Mouse (Mus musculus): ENCODE results near the gene Tmem179b. TPM values are rescaled to one million over a fixed set of nuclear protein-coding genes. Genes with fewer than 3 reads are reported as not detected.

The Tmem179b gene
- polyA plus RNA-seq, 1 experiment from 2014 or later: 120 TPM

DNA sequence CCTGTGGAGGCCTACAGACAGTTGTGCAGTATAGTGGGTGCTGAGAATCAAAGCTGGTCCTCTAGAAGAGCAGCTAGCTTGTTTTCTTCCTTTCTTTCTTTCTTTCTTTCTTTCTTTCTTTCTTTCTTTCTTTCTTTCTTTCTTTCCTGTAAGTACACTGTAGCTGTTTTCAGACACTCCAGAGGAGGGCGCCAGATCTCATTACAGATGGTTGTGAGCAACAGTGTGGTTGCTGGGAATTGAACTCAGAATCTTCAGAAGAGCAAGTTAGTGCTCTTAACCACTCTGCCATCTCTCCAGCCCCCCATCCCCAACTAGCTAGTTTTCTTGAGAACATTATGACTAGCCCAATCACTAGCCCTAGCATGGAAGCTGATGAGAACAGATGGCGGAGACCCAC is 13.5 kb downstream of the Tmem179b start:
- no peak for ATAC-seq

GRCm38 (mm10) chr19:8758899-8759298 is 15.4 kb downstream of the Tmem179b start:
- WGBS: 74% methylated on average over 2 of the region's 2 CpGs
- ATAC-seq: no peak
- Histone ChIP-seq H3K9ac (ENCODE audit: low read depth, low read length) (no peak overlapping the region), H3K4me2 (ENCODE audit: low read depth, low read length) (no peak overlapping the region), H3K27ac (ENCODE audit: low read length) (no peak overlapping the region), H3K36me3 (ENCODE audit: control insufficient read depth, insufficient read depth, low read length) (peaks cover 9% of the 10 kb centered on the region; the same call in 1 of the 2 replicates), H3K9me3 (ENCODE audit: control insufficient read depth, low read length) (no peaks in the 10 kb centered on the region), H3K4me3 (ENCODE audit: low read length) (no peak overlapping the region), H3K4me1 (ENCODE audit: control insufficient read depth, insufficient read depth, low read length) (peaks cover 19% of the 10 kb centered on the region), H3K27me3 (replicated peaks; ENCODE audit: control insufficient read depth, insufficient read depth, low read length) (no peaks in the 10 kb centered on the region)

More for the DNA sequence above, 13.5 kb downstream of the Tmem179b start:
- no peak overlapping the region for H3K27ac ChIP-seq (ENCODE audit: low read length)
- H3K4me3 ChIP-seq (ENCODE audit: low read length): no peak overlapping the region
- 91% methylated on average over 2 of the region's 2 CpGs for WGBS
- H3K9me3 ChIP-seq (ENCODE audit: control insufficient read depth, low read length): no peaks in the 10 kb centered on the region
- peaks cover 15% of the 10 kb centered on the region for H3K4me1 ChIP-seq (ENCODE audit: control insufficient read depth, insufficient read depth, low read length)
- H3K36me3 ChIP-seq (ENCODE audit: control insufficient read depth, insufficient read depth, low read length): peaks cover 22% of the 10 kb centered on the region
- no peak overlapping the region for H3K9ac ChIP-seq (ENCODE audit: low read depth, low read length)
- H3K27me3 ChIP-seq (replicated peaks; ENCODE audit: control insufficient read depth, insufficient read depth, low read length): no peaks in the 10 kb centered on the region
- no peak overlapping the region for H3K4me2 ChIP-seq (ENCODE audit: low read depth, low read length)

DNA sequence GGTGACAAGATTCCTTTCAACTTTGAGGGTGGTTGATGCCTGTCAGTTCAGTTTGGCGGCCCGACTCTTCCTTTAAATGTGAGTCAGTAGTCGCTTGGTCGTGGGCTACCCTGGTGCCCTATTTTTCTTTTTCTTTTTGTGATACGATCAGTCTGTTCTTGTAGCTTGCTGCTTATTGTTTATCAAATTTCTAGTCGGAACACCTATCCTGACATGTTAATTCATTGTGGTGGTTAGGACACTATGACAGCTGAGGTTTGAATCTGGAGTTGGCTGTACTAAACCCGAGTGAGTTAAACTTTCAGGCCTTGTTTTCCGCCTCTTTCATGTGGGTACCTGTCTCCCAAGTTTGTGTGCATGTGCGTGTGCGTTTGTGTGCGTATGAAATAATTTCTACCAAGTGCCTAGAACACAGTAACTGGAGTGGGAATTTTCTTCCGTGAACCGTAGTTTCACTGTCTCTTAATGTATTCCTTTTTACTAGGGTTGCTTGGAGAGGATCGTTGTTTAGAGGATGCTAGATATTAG is 16.7 kb downstream of the Tmem179b start:
- ATAC-seq: peak; percentile 1; the same call in 1 of the 2 replicates

GRCm38 (mm10) chr19:8756635-8757387 is 17.5 kb downstream of the Tmem179b start, which contains the start of gene Nxf1:
TSS of gene Nxf1 (plus strand) at chr19:8757073.
- Histone ChIP-seq H3K36me3 (ENCODE audit: control insufficient read depth, insufficient read depth, low read length) (0 out of 2 replicates have a peak, but pooled peaks cover 8% of the 10 kb centered on the region), H3K9me3 (ENCODE audit: control insufficient read depth, low read length) (no peaks in the 10 kb centered on the region), H3K4me3 (ENCODE audit: low read length) (peak within 1 kb of the TSS; percentile 92), H3K27ac (ENCODE audit: low read length) (peak within 1 kb of the TSS; percentile 92), H3K27me3 (replicated peaks; ENCODE audit: control insufficient read depth, insufficient read depth, low read length) (no peaks in the 10 kb centered on the region), H3K4me2 (ENCODE audit: low read depth, low read length) (peak within 1 kb of the TSS; percentile 78), H3K4me1 (ENCODE audit: control insufficient read depth, insufficient read depth, low read length) (peaks cover 19% of the 10 kb centered on the region), H3K9ac (ENCODE audit: low read depth, low read length) (peak within 1 kb of the TSS; percentile 98)
- under 1% methylated on average over 75 of the region's 75 CpGs for WGBS
- ATAC-seq: peak; percentile 95

More for the DNA sequence above, 16.7 kb downstream of the Tmem179b start:
- peak overlapping the region; percentile 92 for H3K4me3 ChIP-seq (ENCODE audit: low read length)
- 4% methylated on average over 14 of the region's 14 CpGs for WGBS
- peaks cover 19% of the 10 kb centered on the region for H3K4me1 ChIP-seq (ENCODE audit: control insufficient read depth, insufficient read depth, low read length)
- H3K4me2 ChIP-seq (ENCODE audit: low read depth, low read length): peak overlapping the region; percentile 78
- H3K9me3 ChIP-seq (ENCODE audit: control insufficient read depth, low read length): no peaks in the 10 kb centered on the region
- peak overlapping the region; percentile 91 for H3K27ac ChIP-seq (ENCODE audit: low read length)
- H3K9ac ChIP-seq (ENCODE audit: low read depth, low read length): peak overlapping the region; percentile 98
- no peaks in the 10 kb centered on the region for H3K27me3 ChIP-seq (replicated peaks; ENCODE audit: control insufficient read depth, insufficient read depth, low read length)
- H3K36me3 ChIP-seq (ENCODE audit: control insufficient read depth, insufficient read depth, low read length): peaks cover 6% of the 10 kb centered on the region; the same call in 1 of the 2 replicates

DNA sequence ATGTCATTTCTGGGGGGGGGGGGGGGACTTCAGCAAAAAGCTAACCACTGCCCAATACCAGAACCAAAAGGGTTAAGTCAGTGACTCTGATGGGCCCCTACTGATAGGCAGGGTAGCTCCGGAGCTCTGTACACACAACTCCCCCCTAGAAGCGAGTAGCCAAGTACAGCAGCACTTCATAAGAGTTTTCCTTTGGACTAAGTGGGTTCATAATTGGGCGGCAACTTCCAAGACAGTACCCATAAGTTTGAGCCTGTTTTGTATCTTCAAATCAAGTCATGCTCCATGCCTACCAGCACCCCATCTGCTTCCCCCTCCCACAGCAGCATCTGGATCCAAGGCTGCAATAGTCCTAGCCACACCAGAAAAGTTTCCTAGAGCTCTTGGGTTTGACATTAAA is 18.6 kb downstream of the Tmem179b start:
- H3K9ac ChIP-seq (ENCODE audit: low read depth, low read length): no peak overlapping the region
- WGBS: 60% methylated on average over 3 of the region's 3 CpGs
- ATAC-seq: no peak
- H3K9me3 ChIP-seq (ENCODE audit: control insufficient read depth, low read length): no peaks in the 10 kb centered on the region
- H3K36me3 ChIP-seq (ENCODE audit: control insufficient read depth, insufficient read depth, low read length): peaks cover 14% of the 10 kb centered on the region; the same call in 1 of the 2 replicates
- peaks cover 19% of the 10 kb centered on the region for H3K4me1 ChIP-seq (ENCODE audit: control insufficient read depth, insufficient read depth, low read length)
- no peak overlapping the region for H3K4me3 ChIP-seq (ENCODE audit: low read length)
- H3K27ac ChIP-seq (ENCODE audit: low read length): no peak overlapping the region; the same call in 1 of the 2 replicates
- no peaks in the 10 kb centered on the region for H3K27me3 ChIP-seq (replicated peaks; ENCODE audit: control insufficient read depth, insufficient read depth, low read length)
- peak overlapping the region; percentile 48 for H3K4me2 ChIP-seq (ENCODE audit: low read depth, low read length)

- H3K4me2 ChIP-seq (ENCODE audit: low read depth, low read length): no peak overlapping the region
- WGBS: 79% methylated on average over 2 of the region's 2 CpGs
Measured at GRCm38 (mm10) chr19:8747368-8747767, 26.9 kb downstream of the Tmem179b start.

GRCm38 (mm10) chr19:8745382-8745781 is 28.9 kb downstream of the Tmem179b start:
- no peak overlapping the region for H3K4me2 ChIP-seq (ENCODE audit: low read depth, low read length)
- WGBS: 97% methylated on average over 1 of the region's 1 CpGs
- H3K27me3 ChIP-seq (replicated peaks; ENCODE audit: control insufficient read depth, insufficient read depth, low read length): no peaks in the 10 kb centered on the region

More at GRCm38 (mm10) chr19:8747368-8747767, 26.9 kb downstream of the Tmem179b start:
- Histone ChIP-seq H3K27me3 (replicated peaks; ENCODE audit: control insufficient read depth, insufficient read depth, low read length) (no peaks in the 10 kb centered on the region), H3K9ac (ENCODE audit: low read depth, low read length) (no peak overlapping the region), H3K36me3 (ENCODE audit: control insufficient read depth, insufficient read depth, low read length) (peaks cover 34% of the 10 kb centered on the region), H3K9me3 (ENCODE audit: control insufficient read depth, low read length) (no peaks in the 10 kb centered on the region), H3K4me1 (ENCODE audit: control insufficient read depth, insufficient read depth, low read length) (peaks cover 8% of the 10 kb centered on the region; the same call in 1 of the 2 replicates), H3K4me3 (ENCODE audit: low read length) (no peak overlapping the region), H3K27ac (ENCODE audit: low read length) (no peak overlapping the region)
- no peak for ATAC-seq

GRCm38 (mm10) chr19:8742176-8742575 is 32.1 kb downstream of the Tmem179b start:
- Histone ChIP-seq H3K4me2 (ENCODE audit: low read depth, low read length) (peak overlapping the region; percentile 94), H3K36me3 (ENCODE audit: control insufficient read depth, insufficient read depth, low read length) (peaks cover 7% of the 10 kb centered on the region), H3K27ac (ENCODE audit: low read length) (peak overlapping the region; percentile 98), H3K9me3 (ENCODE audit: control insufficient read depth, low read length) (no peaks in the 10 kb centered on the region), H3K4me3 (ENCODE audit: low read length) (peak overlapping the region; percentile 96), H3K4me1 (ENCODE audit: control insufficient read depth, insufficient read depth, low read length) (peaks cover 17% of the 10 kb centered on the region), H3K9ac (ENCODE audit: low read depth, low read length) (peak overlapping the region; percentile 93), H3K27me3 (replicated peaks; ENCODE audit: control insufficient read depth, insufficient read depth, low read length) (no peaks in the 10 kb centered on the region)
- ATAC-seq: no peak
- WGBS: 9% methylated on average over 14 of the region's 14 CpGs

More at GRCm38 (mm10) chr19:8745382-8745781, 28.9 kb downstream of the Tmem179b start:
- no peaks in the 10 kb centered on the region for H3K9me3 ChIP-seq (ENCODE audit: control insufficient read depth, low read length)
- H3K36me3 ChIP-seq (ENCODE audit: control insufficient read depth, insufficient read depth, low read length): peaks cover 27% of the 10 kb centered on the region
- H3K4me3 ChIP-seq (ENCODE audit: low read length): no peak overlapping the region
- peaks cover 13% of the 10 kb centered on the region for H3K4me1 ChIP-seq (ENCODE audit: control insufficient read depth, insufficient read depth, low read length)
- H3K27ac ChIP-seq (ENCODE audit: low read length): no peak overlapping the region
- H3K9ac ChIP-seq (ENCODE audit: low read depth, low read length): no peak overlapping the region
- no peak for ATAC-seq

- Histone ChIP-seq H3K9ac (ENCODE audit: low read depth, low read length) (peak within 1 kb of the TSS; percentile 93), H3K9me3 (ENCODE audit: control insufficient read depth, low read length) (no peaks in the 10 kb centered on the region), H3K4me3 (ENCODE audit: low read length) (peak within 1 kb of the TSS; percentile 96), H3K36me3 (ENCODE audit: control insufficient read depth, insufficient read depth, low read length) (peaks cover 4% of the 10 kb centered on the region), H3K4me1 (ENCODE audit: control insufficient read depth, insufficient read depth, low read length) (peaks cover 18% of the 10 kb centered on the region), H3K27me3 (replicated peaks; ENCODE audit: control insufficient read depth, insufficient read depth, low read length) (no peaks in the 10 kb centered on the region), H3K4me2 (ENCODE audit: low read depth, low read length) (peak within 1 kb of the TSS; percentile 94), H3K27ac (ENCODE audit: low read length) (peak within 1 kb of the TSS; percentile 98)
- peak; percentile 98 for ATAC-seq
- under 1% methylated on average over 36 of the region's 36 CpGs for WGBS
Measured at GRCm38 (mm10) chr19:8741243-8741869, 32.9 kb downstream of the Tmem179b start, which contains the start of gene Stx5a. TSS of gene Stx5a (plus strand) at chr19:8741413.
